Mouse (Mus musculus): Measurements from ENCODE around the gene Cpt1b. TPM values are rescaled to one million over a fixed set of nuclear protein-coding genes. Genes with fewer than 3 reads are reported as not detected.

Cpt1b gene
- polyA plus RNA-seq, 1 experiment from 2014 or later = 1.2 TPM

- Histone ChIP-seq H3K4me1 (replicated peaks; ENCODE audit: control insufficient read depth, insufficient read depth, low read length) (peaks cover 13% of the 10 kb centered on the region), H3K27me3 (ENCODE audit: control insufficient read depth, insufficient read depth, low read length) (peaks cover 55% of the 10 kb centered on the region), H3K9ac (peak overlapping the region; percentile 49; the same call in 1 of the 2 replicates), H3K4me3 (replicated peaks; ENCODE audit: low read length) (peak overlapping the region; percentile 21), H3K27ac (no peak overlapping the region), H3K36me3 (replicated peaks; ENCODE audit: control insufficient read depth, insufficient read depth) (no peaks in the 10 kb centered on the region), H3K4me2 (replicated peaks) (peak overlapping the region; percentile 48), H3K9me3 (ENCODE audit: control insufficient read depth, low read length) (no peaks in the 10 kb centered on the region)
- DNase-seq (ENCODE audit: low spot score) (no peak), ATAC-seq (ENCODE audit: low FRiP score) (no peak)
- 13% methylated on average over 46 of the region's 46 CpGs for WGBS
Measured at GRCm38 (mm10) chr15:89377938-89378828, 47.5 kb downstream of the Cpt1b start.

- Histone ChIP-seq H3K36me3 (replicated peaks; ENCODE audit: control insufficient read depth, insufficient read depth) (no peaks in the 10 kb centered on the region), H3K27me3 (ENCODE audit: control insufficient read depth, insufficient read depth, low read length) (peaks cover 55% of the 10 kb centered on the region), H3K27ac (no peak overlapping the region), H3K9ac (no peak overlapping the region), H3K4me2 (replicated peaks) (no peak overlapping the region), H3K4me1 (replicated peaks; ENCODE audit: control insufficient read depth, insufficient read depth, low read length) (peaks cover 20% of the 10 kb centered on the region), H3K9me3 (ENCODE audit: control insufficient read depth, low read length) (no peaks in the 10 kb centered on the region), H3K4me3 (replicated peaks; ENCODE audit: low read length) (no peak overlapping the region)
- ATAC-seq (ENCODE audit: low FRiP score) = no peak
- no peak for DNase-seq (ENCODE audit: low spot score)
- WGBS = 9% methylated on average over 18 of the region's 18 CpGs
Measured at GRCm38 (mm10) chr15:89377362-89377761, 48.3 kb downstream of the Cpt1b start.

GRCm38 (mm10) chr15:89376957-89377356, 48.7 kb downstream of the Cpt1b start, which contains the start of gene Tymp:
TSS of gene Tymp (minus strand) at chr15:89377039.
- Histone ChIP-seq H3K9me3 (ENCODE audit: control insufficient read depth, low read length) (no peaks in the 10 kb centered on the region), H3K36me3 (replicated peaks; ENCODE audit: control insufficient read depth, insufficient read depth) (peaks cover 4% of the 10 kb centered on the region), H3K27me3 (ENCODE audit: control insufficient read depth, insufficient read depth, low read length) (peaks cover 55% of the 10 kb centered on the region), H3K4me2 (replicated peaks) (no peak within 1 kb of the TSS), H3K4me3 (replicated peaks; ENCODE audit: low read length) (no peak within 1 kb of the TSS), H3K27ac (no peak within 1 kb of the TSS), H3K4me1 (replicated peaks; ENCODE audit: control insufficient read depth, insufficient read depth, low read length) (peaks cover 20% of the 10 kb centered on the region), H3K9ac (no peak within 1 kb of the TSS)
- DNase-seq (ENCODE audit: low spot score) (no peak), ATAC-seq (ENCODE audit: low FRiP score) (no peak)
- WGBS = 24% methylated on average over 16 of the region's 16 CpGs

GRCm38 (mm10) chr15:89376040-89376439, 49.6 kb downstream of the Cpt1b start:
- ATAC-seq (ENCODE audit: low FRiP score) = no peak
- Histone ChIP-seq H3K36me3 (replicated peaks; ENCODE audit: control insufficient read depth, insufficient read depth) (peaks cover 13% of the 10 kb centered on the region), H3K27me3 (ENCODE audit: control insufficient read depth, insufficient read depth, low read length) (peaks cover 53% of the 10 kb centered on the region), H3K4me1 (replicated peaks; ENCODE audit: control insufficient read depth, insufficient read depth, low read length) (peaks cover 20% of the 10 kb centered on the region), H3K9ac (no peak overlapping the region), H3K27ac (no peak overlapping the region), H3K9me3 (ENCODE audit: control insufficient read depth, low read length) (no peaks in the 10 kb centered on the region), H3K4me2 (replicated peaks) (no peak overlapping the region), H3K4me3 (replicated peaks; ENCODE audit: low read length) (no peak overlapping the region)
- WGBS = 78% methylated on average over 7 of the region's 7 CpGs
- no peak for DNase-seq (ENCODE audit: low spot score)

- Histone ChIP-seq H3K9me3 (ENCODE audit: control insufficient read depth, low read length) (no peaks in the 10 kb centered on the region), H3K9ac (no peak overlapping the region), H3K27ac (no peak overlapping the region), H3K4me2 (replicated peaks) (0 out of 2 replicates have a peak overlapping the region, but pooled peaks have one; percentile 70), H3K27me3 (ENCODE audit: control insufficient read depth, insufficient read depth, low read length) (peaks cover 42% of the 10 kb centered on the region), H3K36me3 (replicated peaks; ENCODE audit: control insufficient read depth, insufficient read depth) (peaks cover 23% of the 10 kb centered on the region), H3K4me1 (replicated peaks; ENCODE audit: control insufficient read depth, insufficient read depth, low read length) (peaks cover 20% of the 10 kb centered on the region), H3K4me3 (replicated peaks; ENCODE audit: low read length) (no peak overlapping the region)
- no peak for ATAC-seq (ENCODE audit: low FRiP score)
- no peak for DNase-seq (ENCODE audit: low spot score)
- 91% methylated on average over 17 of the region's 17 CpGs for WGBS
Measured at GRCm38 (mm10) chr15:89374801-89375534, 50.7 kb downstream of the Cpt1b start.

- DNase-seq (ENCODE audit: low spot score) (no peak), ATAC-seq (ENCODE audit: low FRiP score) (no peak)
- Histone ChIP-seq H3K9me3 (ENCODE audit: control insufficient read depth, low read length) (no peaks in the 10 kb centered on the region), H3K4me2 (replicated peaks) (peak overlapping the region; percentile 70), H3K27ac (peak overlapping the region; percentile 91), H3K9ac (peak overlapping the region; percentile 77), H3K4me1 (replicated peaks; ENCODE audit: control insufficient read depth, insufficient read depth, low read length) (peaks cover 20% of the 10 kb centered on the region), H3K36me3 (replicated peaks; ENCODE audit: control insufficient read depth, insufficient read depth) (peaks cover 30% of the 10 kb centered on the region), H3K4me3 (replicated peaks; ENCODE audit: low read length) (peak overlapping the region; percentile 61), H3K27me3 (ENCODE audit: control insufficient read depth, insufficient read depth, low read length) (peaks cover 36% of the 10 kb centered on the region)
- 52% methylated on average over 9 of the region's 9 CpGs for whole genome bisulfite sequencing
Measured at GRCm38 (mm10) chr15:89374340-89374739, 51.3 kb downstream of the Cpt1b start.

- Histone ChIP-seq H3K4me3 (replicated peaks; ENCODE audit: low read length) (peak within 1 kb of the TSS; percentile 61), H3K27ac (peak within 1 kb of the TSS; percentile 91), H3K9me3 (ENCODE audit: control insufficient read depth, low read length) (no peaks in the 10 kb centered on the region), H3K4me1 (replicated peaks; ENCODE audit: control insufficient read depth, insufficient read depth, low read length) (peaks cover 20% of the 10 kb centered on the region), H3K27me3 (ENCODE audit: control insufficient read depth, insufficient read depth, low read length) (peaks cover 31% of the 10 kb centered on the region), H3K36me3 (replicated peaks; ENCODE audit: control insufficient read depth, insufficient read depth) (peaks cover 35% of the 10 kb centered on the region), H3K9ac (peak within 1 kb of the TSS; percentile 77), H3K4me2 (replicated peaks) (peak within 1 kb of the TSS; percentile 70)
- under 1% methylated on average over 42 of the region's 42 CpGs for WGBS
- ATAC-seq (ENCODE audit: low FRiP score) (peak; percentile 87), DNase-seq (ENCODE audit: low spot score) (peak; percentile 92)
Measured at GRCm38 (mm10) chr15:89373762-89374248, 51.9 kb downstream of the Cpt1b start, which contains the start of gene Sco2. TSS of gene Sco2 (minus strand) at chr15:89373846.

- Histone ChIP-seq H3K27me3 (ENCODE audit: control insufficient read depth, insufficient read depth, low read length) (peaks cover 25% of the 10 kb centered on the region), H3K9ac (peak overlapping the region; percentile 77), H3K4me1 (replicated peaks; ENCODE audit: control insufficient read depth, insufficient read depth, low read length) (peaks cover 15% of the 10 kb centered on the region), H3K36me3 (replicated peaks; ENCODE audit: control insufficient read depth, insufficient read depth) (peaks cover 41% of the 10 kb centered on the region), H3K9me3 (ENCODE audit: control insufficient read depth, low read length) (no peaks in the 10 kb centered on the region), H3K4me3 (replicated peaks; ENCODE audit: low read length) (peak overlapping the region; percentile 61), H3K27ac (peak overlapping the region; percentile 91), H3K4me2 (replicated peaks) (peak overlapping the region; percentile 70)
- peak; percentile 74 for ATAC-seq (ENCODE audit: low FRiP score)
- WGBS = 2% methylated on average over 35 of the region's 35 CpGs
- DNase-seq (ENCODE audit: low spot score) = peak; percentile 74
Measured at GRCm38 (mm10) chr15:89373027-89373761, 52.5 kb downstream of the Cpt1b start.

Measured in hindbrain, embryonic 14.5 days (tissue).